Mouse (Mus musculus): ENCODE results near the gene Olfr1447.

Olfr1447 gene

DNA sequence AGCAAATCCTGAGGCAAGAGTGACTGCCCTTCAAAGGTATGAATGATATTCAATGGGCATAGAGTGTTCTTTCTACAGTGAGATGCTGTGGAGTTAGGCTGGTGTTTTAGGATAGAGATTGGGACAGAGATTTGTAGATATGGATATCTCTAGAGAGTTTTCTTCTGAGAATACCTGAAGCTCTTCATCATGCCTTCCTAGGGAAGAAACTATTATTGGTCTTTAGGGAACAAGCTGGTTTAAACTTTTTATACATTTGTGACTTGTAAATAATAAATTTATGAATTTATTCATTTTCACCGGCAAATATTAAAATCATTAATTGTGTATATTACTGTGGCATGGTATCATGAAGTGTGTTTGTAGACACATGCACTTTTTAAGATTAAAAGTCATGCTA is at the start of gene Olfr1447:
Gene Olfr1447 (minus strand): TSS at position 101 of the 400 bp plus-strand sequence.
- no peak for DNase-seq

DNA sequence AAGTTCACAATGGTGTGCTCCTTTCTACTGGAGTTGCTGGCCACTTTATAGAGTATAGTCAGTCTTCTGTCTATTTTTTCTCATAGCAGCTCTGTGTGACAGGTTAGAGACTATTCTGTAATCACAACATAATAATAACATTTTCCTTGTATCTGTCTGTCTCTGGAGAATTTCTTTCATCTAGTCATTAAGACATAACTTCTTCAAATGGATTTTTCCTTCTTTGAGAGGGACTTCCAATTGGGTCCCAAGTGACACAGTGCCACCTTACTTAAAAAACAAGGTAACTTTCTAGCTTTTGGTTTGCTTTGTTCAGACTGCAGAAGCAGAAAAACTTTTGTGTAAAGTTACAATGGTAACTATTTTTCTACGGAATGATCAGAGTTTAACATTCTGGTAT is 46.4 kb upstream of the Olfr1447 start, which contains the start of gene Olfr1450:
Gene Olfr1450 (plus strand): TSS at position 301 of the 400 bp plus-strand sequence.
- no peak for DNase-seq

- no peak for DNase-seq
These were observed 27.0 kb upstream of the Olfr1447 start, which contains the start of gene Olfr1449 for GRCm38 (mm10) chr19:12930540-12930939. Gene Olfr1449 (plus strand): TSS chr19:12930840.

- DNase-seq, result no peak
These were observed 20.8 kb upstream of the Olfr1447 start, which contains the start of gene Olfr1448 for GRCm38 (mm10) chr19:12924319-12924718. Gene Olfr1448 (minus strand): TSS chr19:12924419.

DNA sequence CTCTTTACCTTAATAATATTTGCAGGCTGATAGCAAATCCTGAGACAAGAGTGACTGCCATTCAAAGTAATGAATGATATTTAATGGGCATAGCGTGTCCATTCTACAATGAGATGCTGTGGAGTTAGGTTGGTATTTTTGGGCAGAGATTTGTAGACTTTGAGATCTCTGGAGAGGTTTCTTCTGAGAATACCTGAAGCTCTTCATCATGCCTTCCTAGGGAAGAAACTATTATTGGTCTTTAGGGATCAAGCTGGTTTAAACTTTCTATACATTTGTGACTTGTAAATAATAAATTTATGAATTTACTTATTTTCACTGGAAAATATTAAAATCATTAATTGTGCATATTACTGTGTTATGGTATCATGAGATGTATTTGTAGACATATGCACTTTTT is 10.1 kb downstream of the Olfr1447 start, which contains the start of gene Olfr1446:
Gene Olfr1446 (minus strand): TSS at position 101 of the 400 bp plus-strand sequence.
- DNase-seq, result no peak

DNA sequence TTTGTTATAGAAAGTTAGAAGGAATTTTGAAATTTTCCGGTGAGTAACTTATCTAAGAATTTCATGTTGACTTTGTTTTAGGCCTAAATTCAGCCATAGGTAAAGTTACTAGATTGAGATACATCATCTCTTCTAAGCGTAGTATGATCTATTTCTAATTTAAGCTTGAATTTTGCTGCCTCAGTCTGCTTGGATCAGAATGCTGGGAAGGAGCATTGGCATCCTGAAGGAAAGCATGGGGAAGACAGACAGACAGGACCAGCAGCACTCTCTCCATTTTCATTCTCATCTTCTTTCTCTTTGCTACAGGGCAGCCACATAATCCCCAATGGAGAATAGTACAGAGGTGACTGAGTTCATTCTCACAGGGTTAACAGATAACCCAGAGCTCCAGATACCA is 20.0 kb downstream of the Olfr1447 start, which contains the start of gene Olfr1445:
Gene Olfr1445 (plus strand): TSS at position 301 of the 400 bp plus-strand sequence.
- no peak for DNase-seq

GRCm38 (mm10) chr19:12856983-12857382 is 46.6 kb downstream of the Olfr1447 start, which contains the start of gene Olfr1444:
Gene Olfr1444 (plus strand): TSS chr19:12857283.
- no peak for DNase-seq

Data from cerebellum, postnatal 36 days (tissue).